Mouse (Mus musculus) embryonic facial prominence, embryonic 10.5 days (tissue): ENCODE data around the gene Treml1. TPM values are rescaled to one million over a fixed set of nuclear protein-coding genes. Genes with fewer than 3 reads are reported as not detected.
"Not testable (repeated sequence)": the region's sequence is repeated elsewhere in the genome, so short reads cannot be mapped to it uniquely, and the experiment has no call there.

Experiments
- DNase-seq: peaks from one replicate; pipeline ENCODE4 v3.0.0-alpha.2; 2017; ENCODE audit warnings: low spot score
- H3K27ac ChIP-seq: fragments of 300-500 bp; sonication (generic); replicated peaks from 2 replicates; pipeline ENCODE4 v1.5.1; 2016; ENCODE audit warnings: mild to moderate bottlenecking
- H3K27me3 ChIP-seq: fragments of 300-500 bp; sonication (generic); replicated peaks from 2 replicates; pipeline ENCODE4 v1.6.1; 2016; ENCODE audit warnings: low read depth, mild to moderate bottlenecking; ENCODE audit not compliant: poor library complexity, severe bottlenecking
- H3K36me3 ChIP-seq: fragments of 300-500 bp; sonication (generic); replicated peaks from 2 replicates; pipeline ENCODE4 v1.6.1; 2016; ENCODE audit warnings: mild to moderate bottlenecking, moderate library complexity
- H3K4me1 ChIP-seq: fragments of 300-500 bp; sonication (generic); 2 replicates; pipeline ENCODE4 v1.6.1; 2016
- H3K4me3 ChIP-seq: fragments of 300-500 bp; sonication (generic); 2 replicates; pipeline ENCODE4 v1.5.1; 2016; ENCODE audit warnings: mild to moderate bottlenecking, moderate library complexity
- H3K9me3 ChIP-seq: fragments of 300-500 bp; sonication (generic); 2 replicates; pipeline ENCODE4 v1.6.1; 2016; ENCODE audit warnings: mild to moderate bottlenecking
- WGBS: fragments of 180-500 bp; shearing (Covaris S2); methylation state at CpG from one replicate; pipeline ENCODE4 v1.1.7; 2016; 5-methylcytosine and 5-hydroxymethylcytosine counted together
- polyA plus RNA-seq: library from polyadenylated mRNA; unstranded; fragments of >200 nt; fragmentation: Nextera tagmentation; extraction: Ambion mirVana; gene quantifications from 2 replicates; pipeline ENCODE4 v1.2.1, GENCODE M21; 2016

Gene Treml1
- polyA plus RNA-seq, 1 experiment from 2014 or later: 2.2 TPM

GRCm38 (mm10) chr17:48340267-48340666 is 19.4 kb upstream of the Treml1 start:
- DNase-seq: no peak
- 92% methylated on average over 1 of the region's 1 CpGs for WGBS

DNA sequence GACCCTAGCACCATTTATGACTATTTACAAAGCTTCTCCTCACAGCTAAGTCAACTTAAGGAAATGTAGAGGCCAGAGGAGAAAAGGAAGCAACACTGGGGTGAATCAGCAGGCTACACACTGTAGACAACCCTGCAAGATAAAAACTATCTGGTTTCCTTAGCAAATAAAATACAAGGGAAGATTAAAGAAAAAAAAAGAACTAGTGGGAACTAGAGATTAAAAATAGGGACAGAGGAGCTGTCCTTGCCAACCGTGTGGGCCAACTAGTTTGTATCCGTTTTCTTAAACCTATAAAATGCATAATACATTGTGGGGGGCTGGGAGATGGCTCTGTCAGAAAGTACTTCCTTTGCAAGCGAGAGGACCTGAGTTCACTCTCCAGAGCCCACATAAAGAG is 17.8 kb upstream of the Treml1 start:
- H3K36me3 ChIP-seq: no peaks in the 10 kb centered on the region
- WGBS: 78% methylated on average over 3 of the region's 3 CpGs
- no peaks in the 10 kb centered on the region for H3K27me3 ChIP-seq
- no peaks in the 10 kb centered on the region; the same call in 1 of the 2 replicates for H3K4me1 ChIP-seq
- no peak for DNase-seq
- H3K4me3 ChIP-seq: no peak overlapping the region
- H3K27ac ChIP-seq: no peak overlapping the region
- H3K9me3 ChIP-seq: no peaks in the 10 kb centered on the region

More at GRCm38 (mm10) chr17:48340267-48340666, 19.4 kb upstream of the Treml1 start:
- H3K9me3 ChIP-seq: no peaks in the 10 kb centered on the region
- H3K36me3 ChIP-seq: no peaks in the 10 kb centered on the region
- no peaks in the 10 kb centered on the region; the same call in 1 of the 2 replicates for H3K4me1 ChIP-seq
- H3K4me3 ChIP-seq: no peak overlapping the region
- no peaks in the 10 kb centered on the region for H3K27me3 ChIP-seq
- no peak overlapping the region for H3K27ac ChIP-seq

- no peaks in the 10 kb centered on the region; the same call in 1 of the 2 replicates for H3K4me1 ChIP-seq
- no peaks in the 10 kb centered on the region for H3K36me3 ChIP-seq
- no peaks in the 10 kb centered on the region for H3K9me3 ChIP-seq
- H3K4me3 ChIP-seq: no peak overlapping the region
- no peak for DNase-seq
- no peaks in the 10 kb centered on the region for H3K27me3 ChIP-seq
- WGBS: 88% methylated on average over 2 of the region's 2 CpGs
- H3K27ac ChIP-seq: no peak overlapping the region
Observed at GRCm38 (mm10) chr17:48343065-48343464, 16.7 kb upstream of the Treml1 start.

GRCm38 (mm10) chr17:48345824-48346223 is 13.9 kb upstream of the Treml1 start:
- no peaks in the 10 kb centered on the region for H3K4me1 ChIP-seq

GRCm38 (mm10) chr17:48346231-48346630 is 13.5 kb upstream of the Treml1 start, which contains the start of gene Trem2:
Gene Trem2 (plus strand): TSS chr17:48346401.
- Histone ChIP-seq H3K36me3 (no peaks in the 10 kb centered on the region), H3K27me3 (no peaks in the 10 kb centered on the region), H3K4me1 (no peaks in the 10 kb centered on the region), H3K27ac (no peak within 1 kb of the TSS), H3K9me3 (no peaks in the 10 kb centered on the region), H3K4me3 (no peak within 1 kb of the TSS)
- 76% methylated on average over 5 of the region's 5 CpGs for WGBS
- no peak for DNase-seq

More at GRCm38 (mm10) chr17:48345824-48346223, 13.9 kb upstream of the Treml1 start:
- H3K36me3 ChIP-seq: no peaks in the 10 kb centered on the region
- no peak overlapping the region for H3K4me3 ChIP-seq
- no peak for DNase-seq
- WGBS: 88% methylated on average over 4 of the region's 4 CpGs
- no peaks in the 10 kb centered on the region for H3K9me3 ChIP-seq
- no peaks in the 10 kb centered on the region for H3K27me3 ChIP-seq
- no peak overlapping the region for H3K27ac ChIP-seq

DNA sequence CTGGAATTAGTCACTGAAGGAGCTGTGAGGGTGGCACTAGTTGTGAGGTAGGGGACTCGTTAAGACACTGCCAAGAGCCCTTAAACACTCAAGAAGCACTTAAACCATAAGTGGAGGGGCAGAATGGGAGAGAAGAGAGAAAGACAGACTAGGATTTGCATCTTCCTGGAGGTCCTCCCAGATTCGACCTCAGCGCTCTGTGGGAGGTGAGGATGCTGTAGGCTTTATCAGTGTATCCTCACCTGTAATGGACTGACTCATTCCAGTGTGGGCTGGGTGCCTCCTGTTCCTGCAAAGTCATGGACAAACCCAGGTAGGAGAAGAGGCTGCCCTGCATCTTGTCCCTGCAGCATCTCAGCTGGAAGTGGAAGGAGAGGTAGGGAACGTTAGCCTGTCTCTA is 12.9 kb upstream of the Treml1 start:
- 76% methylated on average over 4 of the region's 4 CpGs for WGBS
- H3K9me3 ChIP-seq: no peaks in the 10 kb centered on the region
- no peak overlapping the region for H3K4me3 ChIP-seq
- DNase-seq: no peak
- no peaks in the 10 kb centered on the region for H3K27me3 ChIP-seq
- H3K4me1 ChIP-seq: no peaks in the 10 kb centered on the region
- H3K36me3 ChIP-seq: no peaks in the 10 kb centered on the region
- no peak overlapping the region for H3K27ac ChIP-seq

GRCm38 (mm10) chr17:48347287-48347686 is 12.4 kb upstream of the Treml1 start:
- no peak overlapping the region for H3K4me3 ChIP-seq
- DNase-seq: no peak
- no peaks in the 10 kb centered on the region for H3K36me3 ChIP-seq
- H3K27me3 ChIP-seq: no peaks in the 10 kb centered on the region
- H3K27ac ChIP-seq: no peak overlapping the region
- no peaks in the 10 kb centered on the region for H3K9me3 ChIP-seq
- no peaks in the 10 kb centered on the region for H3K4me1 ChIP-seq
- 72% methylated on average over 2 of the region's 2 CpGs for WGBS

DNA sequence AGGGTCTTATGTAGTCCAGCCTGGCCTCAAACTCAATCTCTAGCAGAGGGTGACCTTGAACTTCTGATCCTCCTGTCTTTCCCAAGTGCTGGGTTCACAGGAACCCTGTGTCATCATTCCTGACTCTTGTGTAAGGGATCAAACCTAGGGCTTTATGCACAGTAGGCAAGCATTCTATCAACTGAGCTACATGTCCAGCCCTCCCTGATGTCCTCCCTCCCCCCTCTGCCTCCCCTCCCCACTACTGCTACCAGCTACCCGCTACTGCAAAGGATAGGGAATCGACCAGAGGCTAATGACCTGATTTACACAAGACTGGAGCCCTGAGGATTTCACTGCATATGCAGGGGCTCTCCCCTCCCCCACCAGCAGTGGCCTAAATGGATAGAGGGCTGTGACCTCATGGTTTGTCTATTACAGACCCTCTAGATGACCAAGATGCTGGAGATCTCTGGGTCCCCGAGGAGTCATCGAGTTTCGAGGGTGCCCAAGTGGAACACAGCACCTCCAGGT is 9.0 kb upstream of the Treml1 start:
- H3K4me3 ChIP-seq: no peak overlapping the region
- H3K27me3 ChIP-seq: no peaks in the 10 kb centered on the region
- 74% methylated on average over 5 of the region's 5 CpGs for WGBS
- no peaks in the 10 kb centered on the region for H3K4me1 ChIP-seq
- DNase-seq: no peak
- no peaks in the 10 kb centered on the region for H3K9me3 ChIP-seq
- no peaks in the 10 kb centered on the region for H3K36me3 ChIP-seq
- no peak overlapping the region for H3K27ac ChIP-seq

- H3K27ac ChIP-seq, H3K36me3 ChIP-seq, H3K9me3 ChIP-seq, DNase-seq, H3K4me3 ChIP-seq, H3K4me1 ChIP-seq, H3K27me3 ChIP-seq: not testable (repeated sequence)
- WGBS: 73% methylated on average over 7 of the region's 7 CpGs
Observed at GRCm38 (mm10) chr17:48352976-48353375, 6.7 kb upstream of the Treml1 start.

GRCm38 (mm10) chr17:48355822-48356221 is 3.9 kb upstream of the Treml1 start:
- WGBS: 88% methylated on average over 3 of the region's 3 CpGs
- Histone ChIP-seq H3K36me3 (no peaks in the 10 kb centered on the region), H3K27ac (no peak overlapping the region), H3K4me1 (no peaks in the 10 kb centered on the region), H3K27me3 (no peaks in the 10 kb centered on the region), H3K4me3 (no peak overlapping the region), H3K9me3 (no peaks in the 10 kb centered on the region)
- DNase-seq: no peak

DNA sequence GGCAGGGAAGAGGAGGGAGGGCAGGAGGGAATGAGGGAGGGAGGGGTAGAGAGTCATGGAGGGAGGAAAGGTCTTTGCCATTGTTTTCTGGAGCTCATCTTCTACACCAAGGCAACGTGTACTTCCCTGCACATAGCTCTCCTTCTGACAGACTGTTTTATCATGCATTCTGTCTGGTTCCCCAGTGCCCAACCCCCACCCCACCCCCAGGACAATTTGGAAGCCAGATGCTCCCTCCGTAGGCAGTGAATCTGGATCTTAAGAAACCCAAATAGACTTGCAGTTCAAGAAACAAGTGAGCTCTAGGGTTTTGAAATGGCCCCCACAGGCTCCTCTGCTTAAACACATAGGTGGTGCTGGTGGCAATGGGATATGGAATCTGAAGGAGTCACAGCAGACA is 1.8 kb upstream of the Treml1 start:
- Histone ChIP-seq H3K4me3 (no peak overlapping the region), H3K9me3 (no peaks in the 10 kb centered on the region), H3K36me3 (no peaks in the 10 kb centered on the region), H3K27me3 (no peaks in the 10 kb centered on the region), H3K27ac (no peak overlapping the region), H3K4me1 (no peaks in the 10 kb centered on the region)
- DNase-seq: no peak
- 66% methylated on average over 2 of the region's 2 CpGs for WGBS

- Histone ChIP-seq H3K27ac (no peak overlapping the region), H3K36me3 (no peaks in the 10 kb centered on the region), H3K9me3 (no peaks in the 10 kb centered on the region), H3K27me3 (no peaks in the 10 kb centered on the region), H3K4me3 (no peak overlapping the region), H3K4me1 (no peaks in the 10 kb centered on the region)
- WGBS: 78% methylated on average over 4 of the region's 4 CpGs
- no peak for DNase-seq
Observed at GRCm38 (mm10) chr17:48360462-48360861, 746 bp downstream of the Treml1 start.

DNA sequence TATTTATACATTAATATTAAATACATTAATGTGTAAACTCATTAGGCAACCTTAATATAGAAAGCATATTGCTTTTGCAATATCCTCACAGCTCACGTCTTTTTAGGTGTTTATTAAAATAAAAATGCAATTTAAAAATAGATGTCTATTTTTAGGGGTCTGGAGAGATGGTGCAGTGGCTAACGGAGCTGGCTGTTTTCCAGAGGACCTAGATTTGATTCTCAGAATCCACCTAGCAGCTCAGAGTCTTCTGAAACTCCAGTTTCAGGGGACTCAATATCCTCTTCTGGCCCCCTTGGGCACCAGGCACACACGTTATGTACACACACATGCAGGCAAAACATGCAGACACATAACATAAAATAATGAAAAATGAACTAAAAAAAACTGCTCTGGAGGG is 2.6 kb downstream of the Treml1 start:
- Histone ChIP-seq H3K4me3 (no peak overlapping the region), H3K27ac (no peak overlapping the region), H3K27me3 (no peaks in the 10 kb centered on the region), H3K9me3 (no peaks in the 10 kb centered on the region), H3K4me1 (0 out of 2 replicates have a peak, but pooled peaks cover 3% of the 10 kb centered on the region), H3K36me3 (no peaks in the 10 kb centered on the region)
- no peak for DNase-seq
- WGBS: 86% methylated on average over 3 of the region's 3 CpGs
